Mouse (Mus musculus): ENCODE data around the gene Tmigd1.

DNA sequence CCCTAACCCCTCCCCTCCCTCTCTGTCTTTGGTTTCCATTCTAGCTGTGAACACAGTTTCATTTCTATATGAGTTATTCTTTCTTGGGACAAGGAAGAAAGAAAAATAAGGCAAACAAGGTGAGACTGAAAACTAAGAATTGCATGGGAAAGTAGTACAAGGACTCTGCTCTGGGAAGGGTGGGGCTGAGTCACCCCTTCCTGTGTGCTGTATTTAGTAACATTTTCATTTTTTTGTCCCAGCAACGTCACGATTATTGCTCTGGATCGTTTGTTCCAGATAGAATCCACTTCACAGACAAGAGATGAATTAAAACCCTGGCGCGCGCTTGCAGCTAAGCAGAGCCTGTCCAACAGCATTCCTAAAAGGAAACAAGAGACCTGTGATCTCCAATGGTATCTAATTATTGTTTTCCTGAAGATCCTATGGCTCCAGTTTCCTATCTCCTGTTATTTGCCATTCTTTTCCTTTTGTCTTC is 22.8 kb downstream of the Tmigd1 start, which contains the start of gene Blmh:
- TF ChIP-seq RCOR1 (conservative IDR thresholded peaks at IDR 0.05; ENCODE audit: low read depth, low read length) (no peak), ETS1 (conservative IDR thresholded peaks at IDR 0.05; ENCODE audit: low read depth, low read length) (no peak)

All from CH12.LX (cell line).